Mouse (Mus musculus): ENCODE results near the gene Lrguk. TPM values are rescaled to one million over a fixed set of nuclear protein-coding genes. Genes with fewer than 3 reads are reported as not detected.
A peak's percentile ranks its signal among the peaks of the same experiment; 100 is the strongest.

Gene Lrguk
- polyA plus RNA-seq, 1 experiment from 2014 or later: 0.19 TPM

DNA sequence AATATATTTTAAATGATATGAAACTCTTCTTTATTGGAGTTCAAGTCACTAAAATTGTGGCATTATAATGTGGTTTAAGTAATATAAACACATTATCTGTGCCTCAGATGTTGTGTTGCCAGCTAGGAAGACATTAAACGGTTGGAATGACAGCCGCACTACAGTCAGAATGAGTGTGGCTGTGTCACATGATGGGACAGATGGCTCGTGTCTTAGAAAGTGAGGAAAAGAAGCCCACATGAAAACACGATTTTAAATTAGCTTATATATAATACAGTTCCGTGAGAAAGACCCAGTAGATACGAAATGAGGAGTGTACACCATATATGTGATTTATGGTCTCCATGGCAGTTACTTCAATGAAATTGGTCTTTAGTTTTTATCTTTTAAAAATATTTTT lies 82.2 kb downstream of the Lrguk start:
- H3K4me2 ChIP-seq: no peak overlapping the region
- H3K4me1 ChIP-seq: no peaks in the 10 kb centered on the region
- H3K27ac ChIP-seq: no peak overlapping the region
- no peaks in the 10 kb centered on the region for H3K36me3 ChIP-seq
- no peak for ATAC-seq
- H3K9me3 ChIP-seq (replicated peaks): no peaks in the 10 kb centered on the region
- no peak overlapping the region for H3K4me3 ChIP-seq
- H3K9ac ChIP-seq: no peak overlapping the region
- 68% methylated on average over 6 of the region's 6 CpGs for WGBS (ENCODE audit: insufficient replicate concordance)
- no peaks in the 10 kb centered on the region for H3K27me3 ChIP-seq (replicated peaks)

DNA sequence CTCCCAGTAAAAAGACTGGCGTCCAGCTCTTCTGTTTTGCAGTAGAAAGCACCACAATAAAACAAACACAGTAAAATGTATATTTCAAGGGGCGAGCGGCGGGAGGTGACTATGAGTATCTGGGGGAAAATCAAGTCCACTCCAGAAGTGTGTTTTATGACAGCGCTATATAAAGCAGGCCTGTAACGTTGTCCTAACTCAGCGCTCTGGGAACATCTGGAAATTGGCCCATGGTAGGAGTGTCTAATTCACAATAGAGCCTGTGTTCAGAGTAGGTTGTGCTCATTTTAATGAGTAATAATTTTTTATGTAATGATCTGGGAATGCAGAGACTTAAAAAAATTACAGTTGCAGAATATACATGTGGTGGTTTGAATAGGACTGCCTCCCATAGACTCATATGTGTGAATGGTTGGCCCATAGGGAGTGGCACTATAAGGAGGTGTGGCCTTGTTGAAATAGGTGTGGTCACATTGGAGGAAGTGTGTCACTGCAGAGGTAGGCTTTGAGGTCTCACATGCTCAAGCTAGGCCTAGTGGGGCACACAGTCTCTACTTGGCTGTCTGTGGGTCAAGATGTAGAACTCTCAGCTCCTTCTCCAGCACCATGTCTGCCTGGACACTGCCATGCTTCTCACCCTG lies 87.7 kb downstream of the Lrguk start:
- no peak overlapping the region for H3K27ac ChIP-seq
- no peaks in the 10 kb centered on the region for H3K9me3 ChIP-seq (replicated peaks)
- no peak overlapping the region for H3K4me3 ChIP-seq
- no peaks in the 10 kb centered on the region for H3K4me1 ChIP-seq
- H3K9ac ChIP-seq: no peak overlapping the region
- ATAC-seq: 0 out of 2 replicates have a peak, but pooled peaks have one; percentile 47
- no peaks in the 10 kb centered on the region for H3K27me3 ChIP-seq (replicated peaks)
- WGBS (ENCODE audit: insufficient replicate concordance): 85% methylated on average over 7 of the region's 7 CpGs
- H3K36me3 ChIP-seq: no peaks in the 10 kb centered on the region
- no peak overlapping the region for H3K4me2 ChIP-seq

DNA sequence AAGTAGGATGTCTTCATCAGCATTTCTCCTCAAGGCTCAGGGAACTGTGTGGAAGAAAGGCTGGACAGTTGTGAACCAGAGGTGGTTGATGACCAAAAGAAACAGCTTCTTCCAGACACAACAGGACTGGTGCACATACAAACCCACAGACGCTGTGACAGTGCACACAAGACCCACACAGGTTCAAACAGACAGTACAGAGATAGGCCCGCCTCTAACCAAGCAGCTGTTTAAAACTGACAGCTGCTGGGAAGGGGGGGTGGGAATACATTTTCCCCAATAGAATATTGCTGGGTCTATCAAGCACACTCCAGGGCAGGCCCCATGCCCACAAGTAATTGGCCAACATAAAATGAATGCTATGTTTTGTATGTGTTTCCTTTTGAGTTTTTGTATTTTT lies 95.2 kb downstream of the Lrguk start:
- Histone ChIP-seq H3K4me1 (no peaks in the 10 kb centered on the region), H3K27me3 (replicated peaks) (no peaks in the 10 kb centered on the region), H3K9ac (no peak overlapping the region), H3K4me3 (no peak overlapping the region), H3K9me3 (replicated peaks) (no peaks in the 10 kb centered on the region), H3K4me2 (no peak overlapping the region), H3K27ac (no peak overlapping the region), H3K36me3 (no peaks in the 10 kb centered on the region)
- no peak for ATAC-seq
- 50% methylated on average over 2 of the region's 2 CpGs for WGBS (ENCODE audit: insufficient replicate concordance)

DNA sequence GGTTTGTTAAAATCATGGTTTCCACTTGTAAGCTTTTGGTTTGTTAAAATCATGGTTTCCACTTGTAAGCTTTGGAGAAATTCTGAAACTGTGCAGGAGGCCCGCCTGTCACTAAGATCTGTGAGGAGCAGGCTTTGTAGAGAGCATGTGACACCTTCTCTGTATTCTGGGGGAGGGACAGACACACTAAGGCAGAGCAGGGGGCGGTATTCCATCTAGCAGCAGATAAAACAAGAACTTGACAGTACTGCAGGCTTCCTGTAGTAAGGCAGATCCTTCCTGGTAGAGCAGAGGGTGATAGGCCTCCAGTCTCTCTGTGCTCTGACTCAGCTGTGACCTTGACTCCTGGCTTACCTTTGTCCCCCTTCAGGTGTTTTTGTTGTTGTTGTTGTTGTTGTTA lies 100.0 kb downstream of the Lrguk start:
- no peaks in the 10 kb centered on the region for H3K9me3 ChIP-seq (replicated peaks)
- ATAC-seq: no peak
- WGBS (ENCODE audit: insufficient replicate concordance): 19% methylated on average over 2 of the region's 2 CpGs

DNA sequence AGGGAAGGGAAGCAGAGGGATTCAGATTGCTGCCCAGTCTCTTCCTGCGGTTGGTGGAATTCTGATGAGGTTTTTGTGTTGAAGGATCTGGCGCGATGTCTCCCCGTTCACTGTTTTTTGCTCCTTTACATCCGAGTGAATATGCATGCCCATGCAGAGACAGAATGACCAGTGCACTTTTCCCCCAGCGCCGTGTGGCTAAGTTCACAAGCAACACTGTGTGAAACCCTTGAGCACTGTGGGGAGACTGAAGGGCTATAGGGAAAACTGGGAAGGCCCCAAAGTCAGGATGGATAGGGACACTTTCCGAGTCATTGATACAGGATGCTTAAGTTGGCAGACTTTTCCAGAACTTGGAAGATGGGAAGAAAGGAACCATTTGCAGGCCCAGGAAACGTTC lies 103.1 kb downstream of the Lrguk start:
- ATAC-seq: no peak
- WGBS (ENCODE audit: insufficient replicate concordance): 76% methylated on average over 9 of the region's 9 CpGs
- Histone ChIP-seq H3K27me3 (replicated peaks) (no peaks in the 10 kb centered on the region), H3K4me1 (no peaks in the 10 kb centered on the region), H3K9me3 (replicated peaks) (no peaks in the 10 kb centered on the region), H3K9ac (no peak overlapping the region), H3K4me2 (no peak overlapping the region), H3K36me3 (no peaks in the 10 kb centered on the region), H3K4me3 (no peak overlapping the region), H3K27ac (no peak overlapping the region)

More for the DNA sequence above, 100.0 kb downstream of the Lrguk start:
- Histone ChIP-seq H3K9ac (no peak overlapping the region), H3K27me3 (replicated peaks) (no peaks in the 10 kb centered on the region), H3K4me2 (no peak overlapping the region), H3K4me3 (no peak overlapping the region), H3K4me1 (no peaks in the 10 kb centered on the region), H3K36me3 (no peaks in the 10 kb centered on the region), H3K27ac (no peak overlapping the region)

DNA sequence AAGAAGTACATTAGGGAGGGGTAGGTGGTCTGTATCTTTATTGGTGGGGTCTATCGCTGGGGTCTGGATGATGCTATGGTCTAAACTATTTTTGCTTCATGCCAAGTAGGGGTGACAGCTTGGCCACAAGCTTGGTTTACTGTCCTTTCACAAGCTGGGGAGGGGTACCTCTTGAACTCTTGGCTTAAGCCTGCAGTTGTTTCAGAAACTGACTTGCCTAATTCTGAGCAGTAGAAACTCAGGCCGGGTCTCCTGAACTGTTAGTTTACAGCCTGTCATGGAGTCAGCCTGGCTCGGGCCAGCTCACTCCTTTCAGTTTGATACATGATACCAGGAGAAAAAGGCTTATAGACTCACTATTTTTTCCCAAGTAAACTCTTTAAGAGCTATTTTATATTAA lies 109.1 kb downstream of the Lrguk start:
- no peaks in the 10 kb centered on the region for H3K9me3 ChIP-seq (replicated peaks)
- ATAC-seq: no peak
- H3K36me3 ChIP-seq: no peaks in the 10 kb centered on the region
- 65% methylated on average over 3 of the region's 3 CpGs for WGBS (ENCODE audit: insufficient replicate concordance)
- H3K27me3 ChIP-seq (replicated peaks): no peaks in the 10 kb centered on the region
- no peaks in the 10 kb centered on the region for H3K4me1 ChIP-seq
- H3K9ac ChIP-seq: no peak overlapping the region
- no peak overlapping the region for H3K4me3 ChIP-seq
- H3K27ac ChIP-seq: no peak overlapping the region
- no peak overlapping the region for H3K4me2 ChIP-seq

DNA sequence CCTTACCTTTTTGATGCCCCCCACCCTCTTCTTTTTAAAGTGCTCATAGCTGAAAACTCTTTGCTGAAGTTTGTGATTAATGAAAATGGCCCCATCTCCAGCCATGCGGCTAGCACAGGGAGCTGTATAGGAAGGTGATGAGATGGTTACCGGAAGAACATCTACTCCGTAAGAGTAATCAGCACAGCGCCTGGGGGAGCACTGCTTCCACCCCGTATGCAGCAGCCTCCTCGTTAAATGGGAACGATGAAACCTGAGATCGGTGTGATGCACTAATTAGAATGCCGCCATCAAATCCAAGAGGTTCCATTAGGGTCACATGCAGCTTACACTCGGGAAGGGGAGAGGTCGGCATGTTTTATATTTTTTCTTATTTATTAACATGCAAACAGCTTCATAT lies 113.7 kb downstream of the Lrguk start:
- 72% methylated on average over 11 of the region's 11 CpGs for WGBS (ENCODE audit: insufficient replicate concordance)
- H3K4me3 ChIP-seq: no peak overlapping the region
- H3K9ac ChIP-seq: no peak overlapping the region
- H3K36me3 ChIP-seq: no peaks in the 10 kb centered on the region
- no peak overlapping the region for H3K27ac ChIP-seq
- H3K4me2 ChIP-seq: no peak overlapping the region
- no peaks in the 10 kb centered on the region for H3K9me3 ChIP-seq (replicated peaks)
- no peaks in the 10 kb centered on the region for H3K27me3 ChIP-seq (replicated peaks)
- H3K4me1 ChIP-seq: no peaks in the 10 kb centered on the region
- no peak for ATAC-seq

DNA sequence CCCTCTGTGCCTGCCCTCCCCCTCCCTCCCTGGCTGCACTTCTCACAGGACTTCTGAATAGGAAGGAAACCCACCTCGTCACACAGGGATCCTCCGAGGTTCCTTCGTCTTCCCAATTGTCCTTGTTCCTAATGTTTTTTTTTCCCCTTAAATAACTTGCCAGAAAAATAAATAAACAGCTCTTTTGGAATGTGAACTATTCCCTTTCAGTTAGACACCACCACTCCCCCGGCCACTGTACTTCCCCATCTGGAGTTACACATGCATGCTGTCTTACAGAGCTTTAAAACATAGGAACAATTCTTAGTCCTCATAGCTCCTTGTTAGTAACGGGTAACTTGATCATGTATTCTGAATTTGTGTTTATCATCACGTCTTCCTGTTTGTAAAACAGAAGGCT lies 116.8 kb downstream of the Lrguk start:
- 51% methylated on average over 6 of the region's 6 CpGs for WGBS (ENCODE audit: insufficient replicate concordance)

DNA sequence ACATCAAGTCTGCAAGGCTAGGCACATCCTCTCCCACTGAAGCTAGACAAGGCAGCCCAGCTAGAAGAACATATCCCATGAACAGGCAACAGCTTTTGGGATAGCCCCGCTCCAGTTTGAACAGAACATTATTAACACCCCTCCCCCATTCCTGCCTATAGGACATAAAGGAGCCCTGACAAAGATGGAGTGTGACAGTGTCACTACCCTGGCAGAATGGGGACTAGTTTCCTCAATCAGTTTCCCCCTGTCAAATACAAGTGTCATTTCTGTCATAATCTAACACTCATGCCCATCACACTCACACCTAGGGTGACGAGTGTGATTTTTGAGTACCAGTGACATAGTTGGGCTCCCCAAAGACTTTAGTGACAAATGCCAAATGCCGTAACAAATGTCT lies 118.8 kb downstream of the Lrguk start:
- no peak overlapping the region for H3K9ac ChIP-seq
- H3K36me3 ChIP-seq: no peaks in the 10 kb centered on the region
- no peak for ATAC-seq
- H3K4me3 ChIP-seq: no peak overlapping the region
- H3K4me1 ChIP-seq: 0 out of 2 replicates have a peak, but pooled peaks cover 1% of the 10 kb centered on the region
- no peaks in the 10 kb centered on the region for H3K27me3 ChIP-seq (replicated peaks)
- no peak overlapping the region for H3K27ac ChIP-seq
- H3K9me3 ChIP-seq (replicated peaks): no peaks in the 10 kb centered on the region
- WGBS (ENCODE audit: insufficient replicate concordance): 70% methylated on average over 3 of the region's 3 CpGs
- H3K4me2 ChIP-seq: no peak overlapping the region

More for the DNA sequence above, 116.8 kb downstream of the Lrguk start:
- Histone ChIP-seq H3K27me3 (replicated peaks) (no peaks in the 10 kb centered on the region), H3K36me3 (no peaks in the 10 kb centered on the region), H3K9me3 (replicated peaks) (no peaks in the 10 kb centered on the region), H3K9ac (no peak overlapping the region), H3K4me2 (no peak overlapping the region), H3K4me1 (no peaks in the 10 kb centered on the region), H3K4me3 (no peak overlapping the region), H3K27ac (no peak overlapping the region)
- no peak for ATAC-seq

DNA sequence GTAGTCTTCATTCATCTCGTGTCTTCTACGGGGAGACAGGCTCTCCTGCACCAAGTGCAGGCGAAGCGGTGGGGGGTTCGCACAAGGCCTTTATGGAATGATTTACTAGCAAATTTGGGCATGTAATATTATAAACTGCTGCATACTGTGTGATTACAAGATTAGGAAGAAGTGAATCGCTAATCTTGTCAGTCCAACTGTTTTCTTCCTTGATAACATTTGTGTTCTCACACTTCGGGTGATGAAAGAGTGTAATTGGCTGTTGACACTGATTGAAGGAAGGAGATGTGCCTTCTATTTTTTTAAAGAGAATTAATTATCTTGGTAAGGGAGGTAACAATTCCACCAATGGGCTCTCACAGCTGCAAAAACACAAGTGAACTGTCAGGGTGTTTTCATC lies 119.4 kb downstream of the Lrguk start:
- Histone ChIP-seq H3K36me3 (no peaks in the 10 kb centered on the region), H3K27me3 (replicated peaks) (no peaks in the 10 kb centered on the region), H3K9ac (no peak overlapping the region), H3K27ac (no peak overlapping the region), H3K4me3 (no peak overlapping the region), H3K4me2 (no peak overlapping the region), H3K4me1 (0 out of 2 replicates have a peak, but pooled peaks cover 5% of the 10 kb centered on the region), H3K9me3 (replicated peaks) (no peaks in the 10 kb centered on the region)
- no peak for ATAC-seq
- WGBS (ENCODE audit: insufficient replicate concordance): 68% methylated on average over 7 of the region's 7 CpGs

DNA sequence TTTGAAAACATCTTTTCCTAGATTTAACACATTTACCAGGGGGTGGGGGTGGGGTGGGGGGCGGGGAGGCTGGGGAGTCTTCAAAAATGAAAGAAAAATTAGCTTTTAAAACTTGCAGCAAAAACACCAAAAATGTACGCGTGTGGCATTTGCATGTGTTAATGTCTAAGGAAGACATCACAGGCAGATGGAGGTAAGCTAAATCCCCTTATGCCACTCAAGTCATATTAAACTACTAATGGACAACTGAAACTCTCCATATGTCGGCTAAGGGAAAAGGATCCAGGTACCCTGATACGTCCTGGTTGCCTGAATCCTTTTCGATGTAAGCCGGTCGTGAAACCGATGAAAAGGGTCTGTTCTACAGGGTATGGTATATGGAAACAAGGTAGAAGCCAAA lies 119.8 kb downstream of the Lrguk start:
- no peak for ATAC-seq
- Histone ChIP-seq H3K4me3 (no peak overlapping the region), H3K4me2 (no peak overlapping the region), H3K27me3 (replicated peaks) (no peaks in the 10 kb centered on the region), H3K27ac (no peak overlapping the region), H3K9ac (no peak overlapping the region), H3K36me3 (no peaks in the 10 kb centered on the region), H3K4me1 (peaks cover 9% of the 10 kb centered on the region; the same call in 1 of the 2 replicates), H3K9me3 (replicated peaks) (no peaks in the 10 kb centered on the region)
- WGBS (ENCODE audit: insufficient replicate concordance): 77% methylated on average over 9 of the region's 9 CpGs

DNA sequence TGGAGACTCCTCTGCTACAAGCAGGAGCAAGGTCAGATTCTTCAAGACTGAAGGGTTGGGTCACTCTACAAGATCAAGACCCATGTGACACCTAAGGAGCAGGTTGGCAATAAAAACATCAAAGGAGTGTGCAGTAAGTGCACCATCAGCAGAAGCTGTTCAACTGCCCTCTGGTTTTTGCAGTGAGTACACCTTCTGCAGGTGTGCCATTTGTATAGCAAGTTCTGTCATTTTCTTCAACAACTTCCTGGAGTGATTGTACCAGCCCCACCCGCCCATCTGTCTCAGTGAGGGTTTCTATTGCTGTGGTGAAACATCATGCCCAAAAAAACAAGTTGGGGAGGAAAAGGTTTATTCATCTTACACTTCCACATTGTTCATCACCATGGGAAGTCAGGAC lies 120.6 kb downstream of the Lrguk start:
- H3K36me3 ChIP-seq: no peaks in the 10 kb centered on the region
- H3K4me1 ChIP-seq: peaks cover 17% of the 10 kb centered on the region
- 79% methylated on average over 1 of the region's 1 CpGs for WGBS (ENCODE audit: insufficient replicate concordance)
- H3K27me3 ChIP-seq (replicated peaks): no peaks in the 10 kb centered on the region
- no peak overlapping the region for H3K27ac ChIP-seq
- no peaks in the 10 kb centered on the region for H3K9me3 ChIP-seq (replicated peaks)
- no peak overlapping the region for H3K4me3 ChIP-seq
- no peak overlapping the region for H3K4me2 ChIP-seq
- no peak for ATAC-seq
- no peak overlapping the region for H3K9ac ChIP-seq

Measured in liver, embryonic 12.5 days (tissue).